Mouse (Mus musculus): ENCODE measurements at regions not wholly inside any gene's neighbourhood (a gene's known extent, or its start where the extent isn't known, plus 50 kb on each side); places are given as distances from the start of the nearest gene placed in this dataset.

DNA sequence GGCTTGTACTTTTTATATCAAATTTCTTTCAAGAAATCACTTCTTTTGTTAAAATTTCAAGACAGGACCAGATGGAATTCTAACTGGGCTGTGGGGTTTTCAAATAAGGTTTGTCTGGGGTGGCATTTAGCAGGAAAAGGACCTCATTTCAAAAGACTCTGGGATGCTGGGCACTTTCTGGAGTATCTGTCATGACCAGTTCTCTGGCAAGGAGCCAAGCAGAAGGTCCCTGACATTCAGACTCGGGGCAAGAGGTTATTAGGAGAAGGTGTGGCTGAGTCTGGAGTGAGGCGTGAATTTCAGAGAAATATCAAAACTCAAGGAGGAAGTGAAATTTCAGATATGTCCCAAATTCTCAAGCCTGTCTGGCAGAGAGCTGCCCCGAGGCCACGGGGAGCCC lies 142.4 kb upstream of the Dynlrb2 start:
- TF ChIP-seq ZC3H11A (IDR thresholded peaks at IDR 0.05; ENCODE audit: borderline replicate concordance, low read depth, low read length): no peak
- no peak for TF ChIP-seq CHD2 (IDR thresholded peaks at IDR 0.05; ENCODE audit: low read depth, low read length)

All from ES-E14 (cell line).